Mouse (Mus musculus) myocyte (in vitro differentiated cells): ENCODE data around the gene Nkx2-4. TPM values are rescaled to one million over a fixed set of nuclear protein-coding genes. Genes with fewer than 3 reads are reported as not detected.

Experiments
- H3K27me3 ChIP-seq: one replicate; pipeline ENCODE4 v1.6.1; 2011; ENCODE audit not compliant: control insufficient read depth, insufficient read depth, insufficient read length
- H3K36me3 ChIP-seq: one replicate; pipeline ENCODE4 v1.6.1; 2011; ENCODE audit not compliant: control insufficient read depth, insufficient read depth
- H3K4me2 ChIP-seq: one replicate; pipeline ENCODE4 v1.6.1; 2011; ENCODE audit warnings: low read depth, control low read depth
- H3K4me3 ChIP-seq: one replicate; pipeline ENCODE4 v1.5.1; 2011; ENCODE audit warnings: mild to moderate bottlenecking, control low read depth, moderate library complexity
- H3K79me2 ChIP-seq: one replicate; pipeline ENCODE4 v1.6.1; 2011; ENCODE audit not compliant: control insufficient read depth, insufficient read depth
- H3ac ChIP-seq: one replicate; pipeline ENCODE4 v1.6.1; 2011; ENCODE audit not compliant: control insufficient read depth, insufficient read length
- CEBPB ChIP-seq: IDR thresholded peaks from 2 replicates; pipeline ENCODE4 v1.6.1; 2011; ENCODE audit warnings: mild to moderate bottlenecking, moderate library complexity; ENCODE audit not compliant: poor library complexity, insufficient read depth, severe bottlenecking
- E2F4 ChIP-seq: IDR thresholded peaks from one replicate; pipeline ENCODE4 v1.6.1; 2011; ENCODE audit warnings: mild to moderate bottlenecking, control low read depth, moderate library complexity; ENCODE audit not compliant: insufficient read depth
- MAX ChIP-seq: IDR thresholded peaks from one replicate; pipeline ENCODE4 v1.6.1; 2011; ENCODE audit warnings: low read depth, mild to moderate bottlenecking, control low read depth
- MYOD1 ChIP-seq, 3 experiments: IDR thresholded peaks; one replicate each; pipeline ENCODE4 v1.6.1; 2011; ENCODE audit warnings: control low read depth in 2 of 3, low read depth in 2 of 3, mild to moderate bottlenecking in 2 of 3, moderate library complexity in 1 of 3; ENCODE audit not compliant: insufficient read length in 2 of 3, control insufficient read depth in 1 of 3
- MYOG ChIP-seq, 3 experiments: IDR thresholded peaks; one replicate each; pipeline ENCODE4 v1.6.1; 2011; ENCODE audit warnings: control low read depth in 2 of 3, low read depth in 2 of 3, mild to moderate bottlenecking in 2 of 3; ENCODE audit not compliant: insufficient read length in 2 of 3, control insufficient read depth in 1 of 3, insufficient read depth in 1 of 3
- POLR2A ChIP-seq: IDR thresholded peaks from one replicate; pipeline ENCODE4 v1.6.1; 2011; ENCODE audit warnings: low read depth, mild to moderate bottlenecking, control low read depth, moderate library complexity; ENCODE audit not compliant: insufficient read length
- POLR2AphosphoS2 ChIP-seq: IDR thresholded peaks from one replicate; pipeline ENCODE4 v1.6.1; 2011; ENCODE audit warnings: low read depth, control low read depth; ENCODE audit not compliant: insufficient read length
- REST ChIP-seq: IDR thresholded peaks from one replicate; pipeline ENCODE4 v1.6.1; 2011; ENCODE audit warnings: mild to moderate bottlenecking, control low read depth, moderate library complexity; ENCODE audit not compliant: insufficient read depth, insufficient read length
- SRF ChIP-seq: IDR thresholded peaks from one replicate; pipeline ENCODE4 v1.6.1; 2011; ENCODE audit warnings: low read depth; ENCODE audit not compliant: control insufficient read depth, insufficient read length
- TCF12 ChIP-seq: IDR thresholded peaks from one replicate; pipeline ENCODE4 v1.6.1; 2011; ENCODE audit warnings: mild to moderate bottlenecking, control low read depth; ENCODE audit not compliant: poor library complexity, insufficient read depth, severe bottlenecking
- TCF3 ChIP-seq: IDR thresholded peaks from one replicate; pipeline ENCODE4 v1.6.1; 2011; ENCODE audit warnings: low read depth, control low read depth; ENCODE audit not compliant: insufficient read length
- USF1 ChIP-seq: IDR thresholded peaks from one replicate; pipeline ENCODE4 v1.6.1; 2011; ENCODE audit warnings: low read depth, mild to moderate bottlenecking, control low read depth, moderate library complexity
- polyA plus RNA-seq: library from polyadenylated mRNA; unstranded; fragments of >200 nt; fragmentation: generic; extraction: Trizol; gene quantifications from one replicate; pipeline ENCODE4 v1.2.1, GENCODE M21; 2012; ENCODE audit warnings: missing spikeins

Nkx2-4 gene
- not detected for polyA plus RNA-seq

DNA sequence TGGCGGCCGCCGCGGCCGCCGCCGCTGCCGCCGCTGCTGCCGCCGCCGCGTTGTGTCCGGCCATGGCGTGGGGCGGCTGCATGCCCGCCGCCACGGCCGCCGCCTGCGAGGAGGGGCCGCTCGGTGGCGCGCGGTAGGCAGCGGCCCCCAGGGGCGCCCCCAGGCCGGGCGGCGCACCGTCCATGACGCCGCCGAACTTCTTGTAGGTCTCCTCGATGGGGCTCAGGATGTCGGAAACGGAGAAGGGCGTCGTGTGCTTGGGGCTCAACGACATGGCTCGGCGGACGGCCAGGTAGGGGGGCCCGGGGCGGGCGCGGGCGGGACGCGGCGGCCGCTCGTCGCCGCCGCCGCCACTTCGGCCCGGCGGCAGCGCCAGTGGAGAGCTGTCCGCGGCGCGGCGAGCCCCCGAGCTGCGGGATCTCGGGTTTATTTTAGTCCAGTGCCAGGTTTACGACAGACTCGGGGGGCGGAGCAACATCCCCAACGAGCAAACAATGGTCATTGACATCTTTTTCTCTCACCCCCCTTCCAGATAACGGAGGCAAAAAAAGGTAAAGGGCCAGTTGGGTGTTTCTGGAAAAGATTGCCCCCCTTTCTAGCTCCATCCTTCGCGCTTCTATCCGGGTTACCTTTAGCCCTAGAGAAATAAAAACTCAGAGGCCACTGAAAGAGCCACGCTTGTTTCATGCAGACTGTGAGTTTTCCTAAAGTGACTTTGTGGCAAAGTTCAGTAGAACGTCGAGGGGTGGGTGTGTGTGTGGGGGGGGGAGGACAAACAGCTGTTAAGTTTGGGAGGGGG is at the start of gene Nkx2-4:
Gene Nkx2-4 (minus strand): TSS at position 374 of the 799 bp plus-strand sequence.
- Histone ChIP-seq H3K36me3 (no peaks in the 10 kb centered on the region), H3K79me2 (no peaks in the 10 kb centered on the region), H3ac (no peak within 1 kb of the TSS), H3K27me3 (no peaks in the 10 kb centered on the region), H3K4me2 (no peak within 1 kb of the TSS), H3K4me3 (no peak within 1 kb of the TSS)
- TF ChIP-seq USF1, result no peak

DNA sequence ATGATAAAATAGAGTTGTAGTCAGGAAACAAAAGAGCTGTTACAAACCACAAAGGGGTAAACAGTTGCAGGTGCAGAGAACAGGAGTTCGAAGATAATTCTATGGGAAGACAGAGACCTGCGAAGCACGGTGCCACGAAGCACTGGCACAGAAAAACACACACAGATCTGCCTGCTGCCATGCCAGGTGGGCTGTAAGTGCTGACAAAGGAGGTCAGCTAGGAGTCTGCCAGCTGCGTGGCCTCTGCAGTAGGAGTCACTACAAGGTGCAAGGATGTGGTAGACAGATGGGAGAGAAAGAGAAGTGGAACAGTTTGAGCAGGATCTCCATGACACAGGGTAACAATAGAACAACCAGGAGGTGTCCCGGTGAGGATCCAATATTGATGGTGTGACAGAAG is 42.1 kb upstream of the Nkx2-4 start:
- TF ChIP-seq MYOD1 (IDR thresholded peaks at IDR 0.05; ENCODE audit: control insufficient read depth in 1 of 3, insufficient read length in 2 of 3, low read depth in 2 of 3) (no peak), TCF12 (no peak), REST (no peak), E2F4 (no peak), MYOG (IDR thresholded peaks at IDR 0.05; ENCODE audit: control insufficient read depth in 1 of 3, insufficient read depth in 1 of 3, insufficient read length in 2 of 3, low read depth in 2 of 3) (no peak), USF1 (no peak)
- Histone ChIP-seq H3K27me3 (no peaks in the 10 kb centered on the region), H3ac (no peak overlapping the region), H3K4me3 (no peak overlapping the region), H3K4me2 (no peak overlapping the region), H3K36me3 (no peaks in the 10 kb centered on the region), H3K79me2 (no peaks in the 10 kb centered on the region)

DNA sequence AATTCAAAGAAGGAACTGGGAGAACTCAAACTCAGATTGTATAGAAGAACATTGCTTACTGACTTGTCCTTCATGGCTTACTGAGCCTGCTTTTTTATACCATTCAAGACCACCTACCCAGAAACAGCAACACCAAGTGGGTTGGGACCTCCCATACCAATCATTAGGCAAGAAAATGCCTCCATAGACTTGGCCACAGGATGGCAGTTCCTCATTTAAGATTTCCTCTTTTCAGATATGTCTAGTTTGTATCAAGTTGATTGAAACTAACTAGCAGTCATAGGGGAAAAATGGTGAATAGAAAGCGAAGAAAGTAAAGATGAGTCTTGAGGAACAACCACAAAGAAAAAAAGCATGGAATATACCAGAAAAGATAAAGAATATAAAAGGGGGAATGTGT is 34.5 kb upstream of the Nkx2-4 start:
- H3ac ChIP-seq, result no peak overlapping the region
- no peaks in the 10 kb centered on the region for H3K36me3 ChIP-seq
- no peaks in the 10 kb centered on the region for H3K27me3 ChIP-seq
- H3K4me2 ChIP-seq, result no peak overlapping the region
- no peak for TF ChIP-seq TCF12
- no peak for TF ChIP-seq CEBPB
- TF ChIP-seq USF1, result no peak
- no peak for TF ChIP-seq TCF3
- no peak for TF ChIP-seq E2F4
- TF ChIP-seq POLR2A, result no peak
- TF ChIP-seq SRF, result no peak
- TF ChIP-seq MAX, result no peak
- no peak for TF ChIP-seq MYOG (IDR thresholded peaks at IDR 0.05; ENCODE audit: control insufficient read depth in 1 of 3, insufficient read depth in 1 of 3, insufficient read length in 2 of 3, low read depth in 2 of 3)
- no peak for TF ChIP-seq MYOD1 (IDR thresholded peaks at IDR 0.05; ENCODE audit: control insufficient read depth in 1 of 3, insufficient read length in 2 of 3, low read depth in 2 of 3)
- TF ChIP-seq POLR2AphosphoS2, result no peak
- no peak for TF ChIP-seq REST
- no peaks in the 10 kb centered on the region for H3K79me2 ChIP-seq
- H3K4me3 ChIP-seq, result no peak overlapping the region

DNA sequence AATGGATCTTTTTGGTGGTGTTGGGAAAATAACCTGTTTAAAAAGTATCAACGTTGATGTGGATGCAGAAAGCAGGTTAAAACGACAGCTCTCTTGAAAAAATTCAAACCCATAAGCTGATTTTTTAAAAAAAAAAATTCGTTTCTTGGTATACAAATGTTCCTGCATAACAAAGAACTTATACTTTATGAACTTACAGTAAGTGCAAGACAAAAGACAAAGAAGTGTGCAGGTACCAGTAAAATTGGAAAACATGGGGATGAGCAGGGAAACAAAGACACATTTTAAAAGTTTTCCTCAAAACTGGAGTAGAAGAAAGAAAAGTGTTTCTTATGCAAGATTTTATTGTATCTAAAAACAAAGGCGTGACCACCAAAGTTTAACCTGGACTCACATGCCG is 1.2 kb upstream of the Nkx2-4 start:
- TF ChIP-seq MAX (no peak), SRF (no peak), POLR2A (no peak), TCF12 (no peak), MYOG (IDR thresholded peaks at IDR 0.05; ENCODE audit: control insufficient read depth in 1 of 3, insufficient read depth in 1 of 3, insufficient read length in 2 of 3, low read depth in 2 of 3) (no peak), REST (no peak), USF1 (no peak), POLR2AphosphoS2 (no peak), CEBPB (no peak), TCF3 (no peak), E2F4 (no peak), MYOD1 (IDR thresholded peaks at IDR 0.05; ENCODE audit: control insufficient read depth in 1 of 3, insufficient read length in 2 of 3, low read depth in 2 of 3) (no peak)
- Histone ChIP-seq H3K27me3 (no peaks in the 10 kb centered on the region), H3K4me3 (no peak overlapping the region), H3ac (no peak overlapping the region), H3K4me2 (no peak overlapping the region), H3K79me2 (no peaks in the 10 kb centered on the region), H3K36me3 (no peaks in the 10 kb centered on the region)

DNA sequence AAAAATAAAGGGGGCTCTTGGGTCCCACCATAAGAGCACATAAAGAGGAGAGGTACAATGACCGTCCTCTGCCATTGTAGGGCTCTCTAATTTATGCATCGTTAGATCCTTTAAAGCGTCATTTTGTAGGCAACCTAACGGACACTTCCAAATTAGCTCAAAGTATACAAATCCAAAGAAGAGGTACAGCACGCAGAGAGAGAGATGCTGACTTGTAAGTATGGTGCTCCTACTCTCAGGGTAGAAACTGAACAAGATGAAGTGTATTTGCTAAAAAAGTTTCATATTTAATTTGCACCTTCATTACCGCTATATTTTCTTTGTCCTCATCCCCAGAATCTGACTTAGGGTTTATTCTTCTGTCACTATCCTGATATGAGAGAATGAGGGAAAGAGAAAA is 692 bp upstream of the Nkx2-4 start:
- no peak overlapping the region for H3ac ChIP-seq
- no peaks in the 10 kb centered on the region for H3K27me3 ChIP-seq

More for the DNA sequence above, 692 bp upstream of the Nkx2-4 start:
- no peaks in the 10 kb centered on the region for H3K79me2 ChIP-seq
- no peak overlapping the region for H3K4me2 ChIP-seq
- H3K36me3 ChIP-seq, result no peaks in the 10 kb centered on the region
- no peak for TF ChIP-seq SRF
- no peak for TF ChIP-seq USF1
- no peak for TF ChIP-seq MYOD1 (IDR thresholded peaks at IDR 0.05; ENCODE audit: control insufficient read depth in 1 of 3, insufficient read length in 2 of 3, low read depth in 2 of 3)
- no peak for TF ChIP-seq TCF3
- TF ChIP-seq MAX, result no peak
- no peak for TF ChIP-seq E2F4
- no peak for TF ChIP-seq MYOG (IDR thresholded peaks at IDR 0.05; ENCODE audit: control insufficient read depth in 1 of 3, insufficient read depth in 1 of 3, insufficient read length in 2 of 3, low read depth in 2 of 3)
- TF ChIP-seq POLR2A, result no peak
- no peak for TF ChIP-seq REST
- no peak for TF ChIP-seq CEBPB
- TF ChIP-seq TCF12, result no peak
- no peak for TF ChIP-seq POLR2AphosphoS2
- H3K4me3 ChIP-seq, result no peak overlapping the region
